Mouse (Mus musculus): Measurements from ENCODE around the gene Yif1a. TPM values are rescaled to one million over a fixed set of nuclear protein-coding genes. Genes with fewer than 3 reads are reported as not detected.

The Yif1a gene
- total RNA-seq, 1 experiment: 84.4 TPM

- H3K9ac ChIP-seq (ENCODE audit: insufficient read depth, low read depth, low read length, poor library complexity, severe bottlenecking): peak overlapping the region; percentile 7; the same call in 1 of the 2 replicates
- no peak overlapping the region for H3K4me3 ChIP-seq (ENCODE audit: insufficient read depth in 1 of 2, low read depth in 1 of 2, low read length in 2 of 2, poor library complexity in 1 of 2, severe bottlenecking in 1 of 2)
- peaks cover 0 to 15% of the 10 kb centered on the region in 2 experiments; a peak in 2 of 4 replicates for H3K4me1 ChIP-seq (ENCODE audit: control insufficient read depth in 2 of 2, insufficient read depth in 2 of 2, low read length in 2 of 2, poor library complexity in 1 of 2)
- in situ Hi-C loops (cut with MboI; ENCODE audit: low sequenced_read_pairs in 2 of 2, unreplicated experiment in 2 of 2): no loop called here
- no peak overlapping the region for H3K27ac ChIP-seq (ENCODE audit: insufficient read depth, low read depth, low read length, poor library complexity, severe bottlenecking)
- TF ChIP-seq MAFK (IDR thresholded peaks at IDR 0.05; ENCODE audit: insufficient read depth, low read depth, low read length) (no peak), ZNF384 (IDR thresholded peaks at IDR 0.05; ENCODE audit: low read depth, low read length) (no peak), CHD2 (IDR thresholded peaks at IDR 0.05; ENCODE audit: low read depth, low read length) (no peak), HCFC1 (IDR thresholded peaks at IDR 0.05; ENCODE audit: borderline replicate concordance, insufficient read depth, low read length) (no peak), ZC3H11A (IDR thresholded peaks at IDR 0.05; ENCODE audit: borderline replicate concordance, low read depth, low read length) (no peak)
- peaks cover 27% of the 10 kb centered on the region for H3K36me3 ChIP-seq (ENCODE audit: control insufficient read depth, insufficient read depth, low read length, poor library complexity, severe bottlenecking)
- no peaks in the 10 kb centered on the region for H3K9me3 ChIP-seq (ENCODE audit: control insufficient read depth, insufficient read depth, low read depth, low read length)
- DNase-seq (ENCODE audit: low read depth, low spot score): no peak
Measured at GRCm38 (mm10) chr19:5107556-5108270, 19.4 kb downstream of the Yif1a start.

GRCm38 (mm10) chr19:5108271-5108575 is 19.9 kb downstream of the Yif1a start:
- Histone ChIP-seq H3K9ac (ENCODE audit: insufficient read depth, low read depth, low read length, poor library complexity, severe bottlenecking) (peak overlapping the region; percentile 12; the same call in 1 of the 2 replicates), H3K4me3 (ENCODE audit: insufficient read depth in 1 of 2, low read depth in 1 of 2, low read length in 2 of 2, poor library complexity in 1 of 2, severe bottlenecking in 1 of 2) (no peak overlapping the region), H3K9me3 (ENCODE audit: control insufficient read depth, insufficient read depth, low read depth, low read length) (no peaks in the 10 kb centered on the region), H3K27ac (ENCODE audit: insufficient read depth, low read depth, low read length, poor library complexity, severe bottlenecking) (no peak overlapping the region; the same call in 1 of the 2 replicates), H3K4me1 (ENCODE audit: control insufficient read depth in 2 of 2, insufficient read depth in 2 of 2, low read length in 2 of 2, poor library complexity in 1 of 2) (peaks cover 0 to 15% of the 10 kb centered on the region in 2 experiments; a peak in 2 of 4 replicates), H3K36me3 (ENCODE audit: control insufficient read depth, insufficient read depth, low read length, poor library complexity, severe bottlenecking) (peaks cover 24% of the 10 kb centered on the region)
- TF ChIP-seq CHD2 (IDR thresholded peaks at IDR 0.05; ENCODE audit: low read depth, low read length) (no peak), MAFK (IDR thresholded peaks at IDR 0.05; ENCODE audit: insufficient read depth, low read depth, low read length) (no peak), HCFC1 (IDR thresholded peaks at IDR 0.05; ENCODE audit: borderline replicate concordance, insufficient read depth, low read length) (no peak), ZNF384 (IDR thresholded peaks at IDR 0.05; ENCODE audit: low read depth, low read length) (no peak), ZC3H11A (IDR thresholded peaks at IDR 0.05; ENCODE audit: borderline replicate concordance, low read depth, low read length) (no peak)
- no peak for DNase-seq (ENCODE audit: low read depth, low spot score)
- in situ Hi-C loops (cut with MboI; ENCODE audit: low sequenced_read_pairs in 2 of 2, unreplicated experiment in 2 of 2): no loop called here

- no peak overlapping the region; the same call in 1 of the 2 replicates for H3K27ac ChIP-seq (ENCODE audit: insufficient read depth, low read depth, low read length, poor library complexity, severe bottlenecking)
- peak overlapping the region; percentile 12; the same call in 1 of the 2 replicates for H3K9ac ChIP-seq (ENCODE audit: insufficient read depth, low read depth, low read length, poor library complexity, severe bottlenecking)
Measured at GRCm38 (mm10) chr19:5108702-5109101, 20.4 kb downstream of the Yif1a start.

GRCm38 (mm10) chr19:5109659-5110453 is 21.5 kb downstream of the Yif1a start:
- in situ Hi-C loops (cut with MboI; ENCODE audit: low sequenced_read_pairs in 2 of 2, unreplicated experiment in 2 of 2): no loop called here
- Histone ChIP-seq H3K4me1 (ENCODE audit: control insufficient read depth in 2 of 2, insufficient read depth in 2 of 2, low read length in 2 of 2, poor library complexity in 1 of 2) (peaks cover 0 to 15% of the 10 kb centered on the region in 2 experiments; a peak in 2 of 4 replicates), H3K9ac (ENCODE audit: insufficient read depth, low read depth, low read length, poor library complexity, severe bottlenecking) (no peak overlapping the region), H3K36me3 (ENCODE audit: control insufficient read depth, insufficient read depth, low read length, poor library complexity, severe bottlenecking) (peaks cover 8% of the 10 kb centered on the region; the same call in 1 of the 2 replicates), H3K4me3 (ENCODE audit: insufficient read depth in 1 of 2, low read depth in 1 of 2, low read length in 2 of 2, poor library complexity in 1 of 2, severe bottlenecking in 1 of 2) (no peak overlapping the region), H3K27ac (ENCODE audit: insufficient read depth, low read depth, low read length, poor library complexity, severe bottlenecking) (no peak overlapping the region), H3K9me3 (ENCODE audit: control insufficient read depth, insufficient read depth, low read depth, low read length) (no peaks in the 10 kb centered on the region)
- no peak for DNase-seq (ENCODE audit: low read depth, low spot score)
- TF ChIP-seq HCFC1 (IDR thresholded peaks at IDR 0.05; ENCODE audit: borderline replicate concordance, insufficient read depth, low read length): no peak
- no peak for TF ChIP-seq ZNF384 (IDR thresholded peaks at IDR 0.05; ENCODE audit: low read depth, low read length)
- TF ChIP-seq CHD2 (IDR thresholded peaks at IDR 0.05; ENCODE audit: low read depth, low read length): no peak
- TF ChIP-seq MAFK (IDR thresholded peaks at IDR 0.05; ENCODE audit: insufficient read depth, low read depth, low read length): no peak
- TF ChIP-seq ZC3H11A (IDR thresholded peaks at IDR 0.05; ENCODE audit: borderline replicate concordance, low read depth, low read length): no peak

More at GRCm38 (mm10) chr19:5108702-5109101, 20.4 kb downstream of the Yif1a start:
- Histone ChIP-seq H3K4me3 (ENCODE audit: insufficient read depth in 1 of 2, low read depth in 1 of 2, low read length in 2 of 2, poor library complexity in 1 of 2, severe bottlenecking in 1 of 2) (no peak overlapping the region), H3K4me1 (ENCODE audit: control insufficient read depth in 2 of 2, insufficient read depth in 2 of 2, low read length in 2 of 2, poor library complexity in 1 of 2) (peaks cover 0 to 15% of the 10 kb centered on the region in 2 experiments; a peak in 2 of 4 replicates), H3K36me3 (ENCODE audit: control insufficient read depth, insufficient read depth, low read length, poor library complexity, severe bottlenecking) (peaks cover 19% of the 10 kb centered on the region), H3K9me3 (ENCODE audit: control insufficient read depth, insufficient read depth, low read depth, low read length) (no peaks in the 10 kb centered on the region)
- no peak for DNase-seq (ENCODE audit: low read depth, low spot score)
- TF ChIP-seq CHD2 (IDR thresholded peaks at IDR 0.05; ENCODE audit: low read depth, low read length): no peak
- no peak for TF ChIP-seq ZNF384 (IDR thresholded peaks at IDR 0.05; ENCODE audit: low read depth, low read length)
- TF ChIP-seq HCFC1 (IDR thresholded peaks at IDR 0.05; ENCODE audit: borderline replicate concordance, insufficient read depth, low read length): no peak
- TF ChIP-seq MAFK (IDR thresholded peaks at IDR 0.05; ENCODE audit: insufficient read depth, low read depth, low read length): no peak
- TF ChIP-seq ZC3H11A (IDR thresholded peaks at IDR 0.05; ENCODE audit: borderline replicate concordance, low read depth, low read length): no peak
- in situ Hi-C loops (cut with MboI; ENCODE audit: low sequenced_read_pairs in 2 of 2, unreplicated experiment in 2 of 2): no loop called here

All from ES-E14 (cell line).